Mouse (Mus musculus) heart, embryonic 14.5 days (tissue): ENCODE results near the gene Theg. TPM values are rescaled to one million over a fixed set of nuclear protein-coding genes. Genes with fewer than 3 reads are reported as not detected.

Experiments used
- ATAC-seq: fragments of 200-750 bp; cut with Nextera tagmentation; 2 replicates; pipeline ENCODE4 v1.8.0; 2017; ENCODE audit warnings: low read depth, moderate TSS enrichment; ENCODE audit not compliant: insufficient number of reproducible peaks, insufficient read depth, low FRiP score
- H3K27ac ChIP-seq, 2 experiments: fragments of 200-500 bp in 1 of 2; fragments of 300-500 bp in 1 of 2; sonication (generic) in 1 of 2; replicated peaks in 1 of 2; 2 replicates each; pipeline ENCODE4 v1.5.1; 2012 to 2014; ENCODE audit warnings: low read depth in 2 of 2, low read length in 2 of 2, control low read depth in 1 of 2, mild to moderate bottlenecking in 1 of 2, mixed read lengths in 1 of 2; ENCODE audit not compliant: control insufficient read depth in 1 of 2, insufficient read depth in 1 of 2
- H3K27me3 ChIP-seq: fragments of 300-500 bp; sonication (generic); 2 replicates; pipeline ENCODE4 v1.6.1; 2014; ENCODE audit warnings: mild to moderate bottlenecking, low read length, control low read depth; ENCODE audit not compliant: control insufficient read depth, insufficient read depth
- H3K36me3 ChIP-seq: fragments of 300-500 bp; sonication (generic); 2 replicates; pipeline ENCODE4 v1.6.1; 2014; ENCODE audit warnings: mild to moderate bottlenecking, control low read depth, low read length, mixed read lengths; ENCODE audit not compliant: control insufficient read depth, insufficient read depth
- H3K4me1 ChIP-seq, 2 experiments: fragments of 200-500 bp in 1 of 2; fragments of 300-500 bp in 1 of 2; sonication (generic) in 1 of 2; 2 replicates each; pipeline ENCODE4 v1.6.1; 2012 to 2014; ENCODE audit warnings: low read length in 2 of 2, control low read depth in 1 of 2, mixed read lengths in 1 of 2; ENCODE audit not compliant: control insufficient read depth in 2 of 2, insufficient read depth in 2 of 2
- H3K4me2 ChIP-seq: fragments of 300-500 bp; sonication (generic); 2 replicates; pipeline ENCODE4 v1.6.1; 2014; ENCODE audit warnings: mild to moderate bottlenecking, low read length
- H3K4me3 ChIP-seq, 2 experiments: fragments of 200-500 bp in 1 of 2; fragments of 300-500 bp in 1 of 2; sonication (generic) in 1 of 2; 2 replicates each; pipeline ENCODE4 v1.5.1; 2012 to 2014; ENCODE audit warnings: low read length in 2 of 2, mild to moderate bottlenecking in 2 of 2, control low read depth in 1 of 2, low read depth in 1 of 2, moderate library complexity in 1 of 2; ENCODE audit not compliant: control insufficient read depth in 1 of 2, insufficient read depth in 1 of 2
- H3K9ac ChIP-seq: fragments of 300-500 bp; sonication (generic); 2 replicates; pipeline ENCODE4 v1.6.1; 2014; ENCODE audit warnings: mild to moderate bottlenecking, low read length
- H3K9me3 ChIP-seq: fragments of 300-500 bp; sonication (generic); 2 replicates; pipeline ENCODE4 v1.6.1; 2016; ENCODE audit warnings: low read length, control low read depth; ENCODE audit not compliant: control insufficient read depth
- WGBS: fragments of 180-500 bp; shearing (Covaris S2); extraction: QIAGEN DNeasy Blood & Tissue Kit; methylation state at CpG from one replicate; pipeline ENCODE4 v1.1.7; 2014; 5-methylcytosine and 5-hydroxymethylcytosine counted together
- polyA plus RNA-seq: library from polyadenylated mRNA; unstranded; fragments of >200 nt; fragmentation: Nextera tagmentation; extraction: Ambion mirVana; gene quantifications from 2 replicates; pipeline ENCODE4 v1.2.1, GENCODE M21; 2014

Theg gene
- polyA plus RNA-seq, 1 experiment from 2014 or later = not detected

GRCm38 (mm10) chr10:79581501-79581900 is 5.6 kb downstream of the Theg start:
- 82% methylated on average over 8 of the region's 8 CpGs for WGBS
- ATAC-seq = no peak

GRCm38 (mm10) chr10:79580811-79581210 is 6.3 kb downstream of the Theg start:
- Histone ChIP-seq H3K27ac (no peak overlapping the region), H3K4me3 (no peak overlapping the region), H3K4me2 (no peak overlapping the region), H3K27me3 (no peaks in the 10 kb centered on the region; the same call in 1 of the 2 replicates), H3K9ac (no peak overlapping the region), H3K9me3 (0 out of 2 replicates have a peak, but pooled peaks cover 3% of the 10 kb centered on the region), H3K4me1 (no peaks in the 10 kb centered on the region), H3K36me3 (no peaks in the 10 kb centered on the region)
- ATAC-seq = no peak
- WGBS = 48% methylated on average over 6 of the region's 6 CpGs

More at GRCm38 (mm10) chr10:79581501-79581900, 5.6 kb downstream of the Theg start:
- Histone ChIP-seq H3K4me2 (no peak overlapping the region), H3K27ac (no peak overlapping the region), H3K36me3 (no peaks in the 10 kb centered on the region), H3K9me3 (0 out of 2 replicates have a peak, but pooled peaks cover 3% of the 10 kb centered on the region), H3K4me1 (no peaks in the 10 kb centered on the region), H3K27me3 (no peaks in the 10 kb centered on the region; the same call in 1 of the 2 replicates), H3K9ac (no peak overlapping the region), H3K4me3 (no peak overlapping the region)

- Histone ChIP-seq H3K27ac (no peak overlapping the region), H3K4me2 (no peak overlapping the region), H3K36me3 (no peaks in the 10 kb centered on the region), H3K4me1 (no peaks in the 10 kb centered on the region), H3K9ac (no peak overlapping the region), H3K4me3 (no peak overlapping the region), H3K9me3 (0 out of 2 replicates have a peak, but pooled peaks cover 3% of the 10 kb centered on the region), H3K27me3 (no peaks in the 10 kb centered on the region; the same call in 1 of the 2 replicates)
- 69% methylated on average over 7 of the region's 7 CpGs for WGBS
- ATAC-seq = no peak
Observed at GRCm38 (mm10) chr10:79580356-79580755, 6.8 kb downstream of the Theg start.

GRCm38 (mm10) chr10:79579781-79580180 is 7.3 kb downstream of the Theg start:
- no peaks in the 10 kb centered on the region for H3K4me1 ChIP-seq
- 0 out of 2 replicates have a peak, but pooled peaks cover 3% of the 10 kb centered on the region for H3K9me3 ChIP-seq
- no peaks in the 10 kb centered on the region; the same call in 1 of the 2 replicates for H3K27me3 ChIP-seq
- H3K27ac ChIP-seq = no peak overlapping the region
- no peak for ATAC-seq
- H3K4me3 ChIP-seq = no peak overlapping the region
- H3K4me2 ChIP-seq = no peak overlapping the region
- WGBS = 72% methylated on average over 12 of the region's 12 CpGs
- H3K9ac ChIP-seq = no peak overlapping the region
- no peaks in the 10 kb centered on the region for H3K36me3 ChIP-seq

- Histone ChIP-seq H3K36me3 (no peaks in the 10 kb centered on the region), H3K27me3 (no peaks in the 10 kb centered on the region; the same call in 1 of the 2 replicates), H3K9ac (no peak overlapping the region), H3K4me2 (no peak overlapping the region), H3K4me1 (no peaks in the 10 kb centered on the region), H3K4me3 (no peak overlapping the region), H3K9me3 (0 out of 2 replicates have a peak, but pooled peaks cover 3% of the 10 kb centered on the region), H3K27ac (no peak overlapping the region)
- no peak for ATAC-seq
- WGBS = 68% methylated on average over 7 of the region's 7 CpGs
Observed at GRCm38 (mm10) chr10:79578891-79579290, 8.2 kb downstream of the Theg start.

GRCm38 (mm10) chr10:79578276-79578675 is 8.9 kb downstream of the Theg start:
- Histone ChIP-seq H3K4me1 (no peaks in the 10 kb centered on the region), H3K27me3 (no peaks in the 10 kb centered on the region; the same call in 1 of the 2 replicates), H3K4me3 (no peak overlapping the region), H3K9me3 (0 out of 2 replicates have a peak, but pooled peaks cover 3% of the 10 kb centered on the region), H3K9ac (no peak overlapping the region), H3K4me2 (no peak overlapping the region), H3K36me3 (no peaks in the 10 kb centered on the region), H3K27ac (no peak overlapping the region)
- 70% methylated on average over 9 of the region's 9 CpGs for WGBS
- ATAC-seq = no peak

- H3K27ac ChIP-seq = no peak overlapping the region
- no peak overlapping the region for H3K4me2 ChIP-seq
- ATAC-seq = no peak
- no peak overlapping the region for H3K4me3 ChIP-seq
- H3K27me3 ChIP-seq = no peaks in the 10 kb centered on the region; the same call in 1 of the 2 replicates
- H3K9ac ChIP-seq = no peak overlapping the region
- WGBS = 70% methylated on average over 4 of the region's 4 CpGs
- H3K9me3 ChIP-seq = 0 out of 2 replicates have a peak, but pooled peaks cover 3% of the 10 kb centered on the region
- H3K36me3 ChIP-seq = no peaks in the 10 kb centered on the region
- no peaks in the 10 kb centered on the region for H3K4me1 ChIP-seq
Observed at GRCm38 (mm10) chr10:79577376-79577775, 9.8 kb downstream of the Theg start.

- WGBS = 80% methylated on average over 6 of the region's 6 CpGs
Observed at GRCm38 (mm10) chr10:79575754-79576153, 11.4 kb downstream of the Theg start.

More at GRCm38 (mm10) chr10:79575754-79576153, 11.4 kb downstream of the Theg start:
- Histone ChIP-seq H3K4me1 (no peaks in the 10 kb centered on the region), H3K4me3 (no peak overlapping the region), H3K9me3 (no peaks in the 10 kb centered on the region), H3K36me3 (no peaks in the 10 kb centered on the region), H3K27me3 (no peaks in the 10 kb centered on the region; the same call in 1 of the 2 replicates), H3K4me2 (no peak overlapping the region), H3K9ac (no peak overlapping the region), H3K27ac (no peak overlapping the region)
- no peak for ATAC-seq
